Mouse (Mus musculus): ENCODE results near the gene Tbc1d9b. TPM values are rescaled to one million over a fixed set of nuclear protein-coding genes. Genes with fewer than 3 reads are reported as not detected.

Tbc1d9b gene
- polyA plus RNA-seq, 2 experiments, result 44.9 to 45.2 TPM

DNA sequence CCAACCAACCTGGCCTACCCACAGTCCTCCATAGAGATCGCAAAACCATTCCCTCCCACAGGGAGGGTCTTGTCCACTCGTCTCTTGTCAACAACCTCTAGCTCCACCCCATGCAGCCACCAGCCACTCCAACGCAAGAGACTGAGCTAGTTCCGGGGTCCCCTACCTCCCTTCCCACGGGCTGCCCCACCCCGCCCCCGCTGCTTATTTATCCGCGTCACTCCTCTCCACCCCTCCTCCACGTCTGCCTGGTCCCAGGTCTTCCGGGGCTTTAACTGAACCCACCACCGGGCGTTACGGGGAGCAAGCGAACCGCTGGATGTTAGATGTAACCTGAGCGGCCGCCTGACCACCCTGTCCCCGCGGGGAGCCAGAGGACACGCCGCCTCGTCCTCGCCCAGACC lies 78.9 kb downstream of the Tbc1d9b start:
- no peak for TF ChIP-seq POLR2A (IDR thresholded peaks at IDR 0.05; ENCODE audit: borderline replicate concordance, extremely low read depth, insufficient read depth, insufficient read length)

DNA sequence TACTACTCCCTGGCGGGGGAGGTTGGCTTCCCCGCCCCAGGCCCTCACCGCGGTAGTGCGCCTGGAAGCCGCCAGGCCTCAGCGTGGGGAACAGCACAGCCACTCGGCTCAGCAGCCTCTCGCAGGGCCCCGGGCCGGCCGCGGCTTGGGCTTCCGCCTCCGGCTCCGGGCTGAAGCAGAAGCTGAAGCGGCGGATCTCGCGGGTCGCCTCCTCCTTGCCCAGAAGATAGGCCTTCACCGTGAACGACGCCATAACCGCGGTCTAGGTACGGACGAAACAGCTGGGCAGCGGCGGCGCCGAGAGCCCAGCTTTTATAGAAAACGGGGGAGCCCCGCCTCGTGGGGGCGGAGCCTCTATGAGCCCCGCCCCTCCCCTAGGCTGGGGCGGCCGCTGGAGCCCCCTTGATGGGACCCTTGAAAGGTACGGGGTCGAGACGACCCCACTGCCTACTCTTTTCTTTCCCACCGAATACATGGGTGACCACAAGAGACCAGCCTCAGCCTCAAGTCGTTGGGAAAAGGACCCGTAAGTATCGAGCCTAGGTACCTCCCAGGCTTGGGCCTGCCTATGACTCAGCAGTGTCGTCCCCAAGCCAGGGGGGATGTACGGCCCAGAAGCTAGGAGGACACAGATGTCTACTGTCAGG lies 79.4 kb downstream of the Tbc1d9b start, which contains the start of the genes Sqstm1 and Mgat4b:
Sqstm1 (minus strand) TSS at position 323 of the 647 bp plus-strand sequence.
Mgat4b (plus strand) TSS at position 386 of the 647 bp plus-strand sequence.
- WGBS, result 2% methylated on average over 34 of the region's 48 CpGs
- Histone ChIP-seq H3K36me3 (ENCODE audit: control insufficient read depth, insufficient read depth, low read length) (peaks cover 25% of the 10 kb centered on the region), H3K4me3 (replicated peaks; ENCODE audit: low read length) (peak within 1 kb of the TSS; percentile 95), H3K9ac (ENCODE audit: low read depth, low read length, severe bottlenecking) (peak within 1 kb of the TSS; percentile 94), H3K9me3 (ENCODE audit: control insufficient read depth, low read length) (no peaks in the 10 kb centered on the region), H3K27me3 (ENCODE audit: control insufficient read depth, insufficient read depth, low read length) (no peaks in the 10 kb centered on the region), H3K4me2 (replicated peaks; ENCODE audit: low read depth, low read length, severe bottlenecking) (peak within 1 kb of the TSS; percentile 65), H3K4me1 (ENCODE audit: control insufficient read depth, insufficient read depth, low read length) (peaks cover 17% of the 10 kb centered on the region), H3K27ac (replicated peaks; ENCODE audit: low read depth, low read length) (peak within 1 kb of the TSS; percentile 96)
- peak; percentile 75 for DNase-seq (ENCODE audit: low spot score)
- peak; percentile 82 for ATAC-seq (ENCODE audit: low FRiP score, low read depth)
- TF ChIP-seq POLR2A (IDR thresholded peaks at IDR 0.05; ENCODE audit: borderline replicate concordance, extremely low read depth, insufficient read depth, insufficient read length), result peak; percentile 95; the same call in 1 of the 2 replicates

More for the DNA sequence above, 78.9 kb downstream of the Tbc1d9b start:
- peak overlapping the region; percentile 96 for H3K27ac ChIP-seq (replicated peaks; ENCODE audit: low read depth, low read length)
- no peaks in the 10 kb centered on the region for H3K27me3 ChIP-seq (ENCODE audit: control insufficient read depth, insufficient read depth, low read length)
- peak; percentile 92 for ATAC-seq (ENCODE audit: low FRiP score, low read depth)
- 0% methylated on average over 23 of the region's 24 CpGs for WGBS
- peaks cover 13% of the 10 kb centered on the region for H3K4me1 ChIP-seq (ENCODE audit: control insufficient read depth, insufficient read depth, low read length)
- peaks cover 30% of the 10 kb centered on the region for H3K36me3 ChIP-seq (ENCODE audit: control insufficient read depth, insufficient read depth, low read length)
- peak overlapping the region; percentile 95 for H3K4me3 ChIP-seq (replicated peaks; ENCODE audit: low read length)
- DNase-seq (ENCODE audit: low spot score), result peak; percentile 90
- H3K9ac ChIP-seq (ENCODE audit: low read depth, low read length, severe bottlenecking), result peak overlapping the region; percentile 94
- H3K4me2 ChIP-seq (replicated peaks; ENCODE audit: low read depth, low read length, severe bottlenecking), result peak overlapping the region; percentile 65
- H3K9me3 ChIP-seq (ENCODE audit: control insufficient read depth, low read length), result no peaks in the 10 kb centered on the region

GRCm38 (mm10) chr11:50211322-50212059 lies 80.3 kb downstream of the Tbc1d9b start:
- Histone ChIP-seq H3K27ac (replicated peaks; ENCODE audit: low read depth, low read length) (peak overlapping the region; percentile 96; the same call in 1 of the 2 replicates), H3K36me3 (ENCODE audit: control insufficient read depth, insufficient read depth, low read length) (peaks cover 17% of the 10 kb centered on the region), H3K9ac (ENCODE audit: low read depth, low read length, severe bottlenecking) (peak overlapping the region; percentile 94; the same call in 1 of the 2 replicates), H3K9me3 (ENCODE audit: control insufficient read depth, low read length) (no peaks in the 10 kb centered on the region), H3K27me3 (ENCODE audit: control insufficient read depth, insufficient read depth, low read length) (no peaks in the 10 kb centered on the region), H3K4me2 (replicated peaks; ENCODE audit: low read depth, low read length, severe bottlenecking) (peak overlapping the region; percentile 65), H3K4me1 (ENCODE audit: control insufficient read depth, insufficient read depth, low read length) (peaks cover 18% of the 10 kb centered on the region), H3K4me3 (replicated peaks; ENCODE audit: low read length) (peak overlapping the region; percentile 95)
- no peak for TF ChIP-seq POLR2A (IDR thresholded peaks at IDR 0.05; ENCODE audit: borderline replicate concordance, extremely low read depth, insufficient read depth, insufficient read length)
- WGBS, result 89% methylated on average over 3 of the region's 3 CpGs
- ATAC-seq (ENCODE audit: low FRiP score, low read depth) (no peak), DNase-seq (ENCODE audit: low spot score) (no peak)

GRCm38 (mm10) chr11:50212060-50212739 lies 81.0 kb downstream of the Tbc1d9b start:
- ATAC-seq (ENCODE audit: low FRiP score, low read depth), result no peak
- Histone ChIP-seq H3K4me2 (replicated peaks; ENCODE audit: low read depth, low read length, severe bottlenecking) (no peak overlapping the region), H3K9ac (ENCODE audit: low read depth, low read length, severe bottlenecking) (no peak overlapping the region), H3K4me3 (replicated peaks; ENCODE audit: low read length) (no peak overlapping the region), H3K4me1 (ENCODE audit: control insufficient read depth, insufficient read depth, low read length) (peaks cover 18% of the 10 kb centered on the region), H3K27me3 (ENCODE audit: control insufficient read depth, insufficient read depth, low read length) (no peaks in the 10 kb centered on the region), H3K27ac (replicated peaks; ENCODE audit: low read depth, low read length) (no peak overlapping the region), H3K36me3 (ENCODE audit: control insufficient read depth, insufficient read depth, low read length) (peaks cover 9% of the 10 kb centered on the region), H3K9me3 (ENCODE audit: control insufficient read depth, low read length) (no peaks in the 10 kb centered on the region)
- no peak for DNase-seq (ENCODE audit: low spot score)
- WGBS, result 69% methylated on average over 3 of the region's 3 CpGs
- no peak for TF ChIP-seq POLR2A (IDR thresholded peaks at IDR 0.05; ENCODE audit: borderline replicate concordance, extremely low read depth, insufficient read depth, insufficient read length)

Measured in limb, embryonic 14.5 days (tissue).